Mouse (Mus musculus) megakaryocyte, embryonic 14.5 days (primary cell): Measurements from ENCODE around the gene Ccdc34. TPM values are rescaled to one million over a fixed set of nuclear protein-coding genes. Genes with fewer than 3 reads are reported as not detected.
A peak's percentile ranks its signal among the peaks of the same experiment; 100 is the strongest.

ENCODE experiments used
- H3K27me3 ChIP-seq: replicated peaks from 2 replicates; pipeline ENCODE3; 2012; ENCODE audit warnings: inconsistent platforms
- H3K36me3 ChIP-seq: replicated peaks from 2 replicates; pipeline ENCODE3; 2012; ENCODE audit warnings: low read length, inconsistent platforms, mixed read lengths
- H3K4me1 ChIP-seq: 2 replicates; pipeline ENCODE4 v1.6.1; 2012; ENCODE audit warnings: inconsistent platforms
- H3K4me3 ChIP-seq: replicated peaks from 2 replicates; pipeline ENCODE3; 2012; ENCODE audit warnings: moderate library complexity, mild to moderate bottlenecking, inconsistent platforms
- H3K9me3 ChIP-seq: 2 replicates; pipeline ENCODE4 v1.6.1; 2012; ENCODE audit warnings: inconsistent platforms
- FLI1 ChIP-seq: IDR thresholded peaks from 2 replicates; pipeline ENCODE4 v1.6.1; 2012; ENCODE audit warnings: low read length, inconsistent platforms, mixed read lengths
- GATA1 ChIP-seq: IDR thresholded peaks from 3 replicates; pipeline ENCODE4 v1.6.1; 2012; ENCODE audit warnings: mixed read lengths, low read length, inconsistent platforms, borderline replicate concordance
- polyA plus RNA-seq: library from polyadenylated mRNA; stranded (reverse); fragments of >175 nt; gene quantifications from 2 replicates; pipeline ENCODE4 v1.2.3, GENCODE M21; 2012; ENCODE audit warnings: low replicate concordance; ENCODE audit not compliant: insufficient read depth

The Ccdc34 gene
- polyA plus RNA-seq, 1 experiment = 13.8 TPM

DNA sequence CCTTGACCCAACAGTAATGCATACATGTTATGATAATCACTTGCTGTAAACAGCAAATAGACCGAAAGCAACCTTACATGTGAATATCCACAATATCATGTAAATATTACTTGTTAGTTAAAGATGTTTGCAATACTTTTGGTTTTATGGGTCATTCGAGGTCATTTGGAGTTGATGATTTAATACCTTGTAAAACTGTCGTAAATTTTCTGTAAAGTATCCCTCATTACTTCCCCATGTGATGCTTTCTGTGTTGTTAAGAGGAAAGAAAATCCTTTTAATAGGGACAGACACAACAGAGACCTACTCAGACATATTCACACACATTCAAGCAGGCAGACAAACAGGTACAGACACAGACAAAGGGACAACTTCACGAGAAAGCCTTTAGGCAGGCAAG, 150.1 kb downstream of the Ccdc34 start:
- no peak for TF ChIP-seq GATA1
- TF ChIP-seq FLI1 = no peak
- Histone ChIP-seq H3K9me3 (peaks cover 2% of the 10 kb centered on the region; the same call in 1 of the 2 replicates), H3K4me3 (no peak overlapping the region), H3K27me3 (no peaks in the 10 kb centered on the region), H3K4me1 (no peaks in the 10 kb centered on the region), H3K36me3 (no peaks in the 10 kb centered on the region)

DNA sequence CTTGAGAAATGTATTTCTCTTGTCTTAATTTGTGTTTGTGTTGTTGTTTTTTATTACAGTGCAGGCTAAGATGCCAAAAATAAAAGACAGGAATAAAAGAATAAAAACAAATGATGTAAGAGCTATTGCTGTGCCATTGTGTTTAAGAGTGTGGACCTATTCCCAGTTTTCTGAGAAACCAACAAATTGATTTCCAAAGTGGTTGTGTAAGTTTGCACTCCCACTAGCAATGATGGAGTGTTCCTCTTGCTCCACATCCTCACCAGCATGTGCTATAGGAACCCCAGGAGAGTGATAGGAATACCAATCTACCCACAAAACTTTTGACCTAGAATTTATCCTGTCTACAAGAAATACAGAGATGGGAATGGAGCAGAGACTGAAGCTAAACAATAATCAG, 150.7 kb downstream of the Ccdc34 start:
- H3K36me3 ChIP-seq = no peaks in the 10 kb centered on the region
- H3K4me3 ChIP-seq = no peak overlapping the region
- H3K27me3 ChIP-seq = no peaks in the 10 kb centered on the region
- TF ChIP-seq FLI1 = no peak
- no peak for TF ChIP-seq GATA1
- peaks cover 2% of the 10 kb centered on the region; the same call in 1 of the 2 replicates for H3K9me3 ChIP-seq
- no peaks in the 10 kb centered on the region for H3K4me1 ChIP-seq

DNA sequence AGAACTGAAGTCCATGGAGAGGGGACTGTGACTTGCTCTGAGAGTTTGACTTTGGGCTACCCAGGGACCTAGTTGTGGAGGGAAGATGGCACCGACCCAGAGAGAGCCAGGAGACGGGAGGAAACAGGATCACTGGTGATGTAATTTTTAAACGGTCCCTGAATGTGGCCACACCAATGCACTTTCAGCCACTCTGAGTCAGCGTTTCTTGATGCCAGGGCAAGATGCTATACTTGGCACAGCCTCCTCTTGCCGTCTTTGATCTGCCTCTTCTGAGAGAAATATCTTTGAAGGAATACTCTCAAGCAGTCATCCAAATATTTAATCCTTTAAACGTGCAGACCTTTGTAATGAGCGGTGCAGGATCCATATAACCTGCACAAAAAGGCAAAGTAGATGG, 154.8 kb downstream of the Ccdc34 start:
- Histone ChIP-seq H3K4me3 (no peak overlapping the region), H3K4me1 (peaks cover 1% of the 10 kb centered on the region)

DNA sequence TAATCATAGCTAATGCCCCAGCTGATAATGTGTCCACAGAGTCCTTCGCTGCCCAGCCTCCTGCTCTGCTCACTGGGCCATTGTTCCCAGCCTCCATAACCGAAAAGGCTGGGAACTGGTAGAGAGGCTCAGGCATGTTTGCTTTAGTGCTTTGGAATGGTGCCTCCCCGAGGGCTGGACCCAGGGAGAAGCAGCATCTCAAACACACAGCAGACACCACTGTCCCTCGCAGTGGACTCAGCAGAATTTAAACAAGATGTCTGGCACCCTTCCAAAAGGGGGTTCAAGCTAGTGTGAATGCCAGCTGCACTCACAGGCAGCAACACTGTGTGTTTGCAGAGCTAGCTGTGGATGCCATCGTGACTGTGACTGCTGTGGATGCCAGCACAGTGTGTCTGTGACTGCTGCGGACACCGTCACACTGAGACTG, 156.2 kb downstream of the Ccdc34 start:
- H3K4me1 ChIP-seq = peaks cover 3% of the 10 kb centered on the region
- no peak for TF ChIP-seq FLI1
- no peak for TF ChIP-seq GATA1
- peak overlapping the region; percentile 82 for H3K4me3 ChIP-seq
- no peaks in the 10 kb centered on the region for H3K36me3 ChIP-seq
- H3K27me3 ChIP-seq = no peaks in the 10 kb centered on the region
- peaks cover 25% of the 10 kb centered on the region for H3K9me3 ChIP-seq

More for the DNA sequence above, 154.8 kb downstream of the Ccdc34 start:
- TF ChIP-seq GATA1 = no peak
- no peak for TF ChIP-seq FLI1
- Histone ChIP-seq H3K36me3 (no peaks in the 10 kb centered on the region), H3K9me3 (peaks cover 19% of the 10 kb centered on the region), H3K27me3 (no peaks in the 10 kb centered on the region)

DNA sequence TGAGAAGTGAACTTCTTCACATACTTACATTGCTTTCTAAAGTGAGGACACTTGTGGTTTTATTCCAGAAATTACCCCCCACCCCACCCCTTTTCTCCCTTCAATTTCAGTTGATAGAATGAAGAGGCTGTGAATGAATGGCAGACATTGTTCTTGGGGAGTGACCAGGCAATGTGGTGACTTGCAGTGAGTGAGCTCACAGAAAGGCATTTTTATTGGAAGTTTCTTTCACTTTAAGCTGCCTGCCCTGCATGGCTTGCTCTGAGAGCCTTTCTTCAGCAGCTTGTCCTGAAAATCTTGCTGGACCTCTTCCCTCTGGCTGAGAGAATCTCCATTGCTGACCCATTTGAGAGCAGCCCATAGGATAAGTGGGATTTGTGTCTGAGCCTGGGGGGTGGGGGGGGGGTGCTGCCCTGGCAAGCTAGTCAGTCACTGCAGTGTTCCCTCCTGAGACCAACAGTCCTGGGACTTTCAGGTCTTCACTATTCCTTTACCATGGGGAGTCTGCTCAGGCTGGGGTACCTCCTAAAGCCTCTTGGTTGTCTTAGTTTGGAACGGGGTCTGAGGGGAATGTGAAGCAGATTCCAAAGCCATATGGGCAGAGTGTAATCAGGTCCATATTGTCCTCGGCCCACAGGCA, 159.3 kb downstream of the Ccdc34 start:
- Histone ChIP-seq H3K9me3 (peaks cover 35% of the 10 kb centered on the region), H3K27me3 (no peaks in the 10 kb centered on the region), H3K4me1 (peaks cover 3% of the 10 kb centered on the region), H3K36me3 (no peaks in the 10 kb centered on the region), H3K4me3 (no peak overlapping the region)
- TF ChIP-seq FLI1 (no peak), GATA1 (no peak)

DNA sequence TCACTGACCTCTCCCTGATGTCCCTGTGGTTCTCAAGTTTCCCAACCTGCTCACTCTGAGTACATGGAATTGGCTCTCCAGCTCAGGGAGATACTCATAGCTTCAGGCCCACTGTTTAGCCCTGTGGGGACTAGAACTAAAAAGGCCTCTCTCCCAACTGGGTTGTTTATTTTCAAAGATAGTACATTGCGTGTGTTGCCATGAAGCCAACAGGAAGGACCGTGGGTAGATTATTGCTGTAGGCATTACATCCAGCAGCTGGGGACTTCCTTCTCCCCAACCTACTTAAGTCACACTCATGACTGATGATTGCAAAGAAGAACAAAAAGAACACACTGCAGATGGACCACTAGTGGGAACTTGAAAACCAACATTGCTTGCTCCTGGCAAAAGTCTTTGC, 159.8 kb downstream of the Ccdc34 start:
- peaks cover 3% of the 10 kb centered on the region for H3K4me1 ChIP-seq
- H3K9me3 ChIP-seq = peaks cover 35% of the 10 kb centered on the region
- no peaks in the 10 kb centered on the region for H3K27me3 ChIP-seq
- no peak overlapping the region for H3K4me3 ChIP-seq
- no peaks in the 10 kb centered on the region for H3K36me3 ChIP-seq
- TF ChIP-seq GATA1 = no peak
- TF ChIP-seq FLI1 = no peak

DNA sequence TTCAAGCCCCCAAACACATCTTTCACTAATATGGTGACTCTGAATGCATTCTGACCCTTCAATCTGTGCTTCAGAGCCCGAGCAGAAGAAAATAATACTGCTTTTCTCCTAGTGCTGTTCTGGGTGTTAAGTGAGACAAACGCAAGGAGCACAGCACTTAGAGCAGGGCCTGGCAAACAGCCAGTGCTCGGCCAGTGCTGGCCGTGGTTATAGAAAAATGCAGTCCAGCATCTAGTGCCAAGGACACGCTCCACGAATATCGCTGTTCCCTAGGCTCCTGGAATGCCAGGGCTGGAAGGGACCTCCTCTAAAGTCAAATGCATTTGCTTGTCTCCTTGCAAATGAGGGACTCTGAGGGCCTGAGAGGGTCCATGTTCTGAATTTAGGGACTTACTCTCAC, 160.3 kb downstream of the Ccdc34 start:
- Histone ChIP-seq H3K4me1 (peaks cover 3% of the 10 kb centered on the region), H3K4me3 (no peak overlapping the region)
- TF ChIP-seq FLI1 (no peak), GATA1 (no peak)

DNA sequence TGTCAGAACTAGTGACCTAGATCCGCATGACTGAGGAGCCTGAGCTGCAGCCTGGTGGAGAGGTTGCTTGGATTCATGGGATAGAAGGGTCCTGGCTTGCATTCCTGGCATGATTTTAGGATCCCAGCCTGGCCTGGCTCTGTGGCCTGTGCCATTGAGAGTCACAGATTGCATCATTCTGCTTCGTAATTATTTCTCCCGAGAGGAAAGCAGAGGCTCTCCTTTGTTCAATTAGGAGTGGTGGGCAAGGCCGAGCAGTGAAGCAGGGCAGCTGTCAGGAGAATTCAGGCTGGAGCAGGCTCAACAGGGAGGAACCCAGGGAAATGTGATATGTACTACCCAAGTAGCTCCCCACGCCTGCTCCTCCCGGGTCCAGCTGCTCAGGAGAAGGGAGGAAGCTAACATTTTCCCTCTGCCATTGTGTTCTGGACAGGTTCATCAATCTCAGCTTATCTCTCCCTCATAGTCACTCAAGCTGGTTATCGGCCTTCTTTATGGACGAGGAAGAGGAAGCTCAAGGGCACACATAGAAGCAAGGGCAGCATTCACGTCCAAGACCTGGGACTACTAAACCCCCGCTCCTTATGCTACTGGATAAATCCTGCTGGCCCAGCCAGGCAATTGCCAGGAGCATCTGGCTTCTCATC, 162.2 kb downstream of the Ccdc34 start:
- H3K9me3 ChIP-seq = peaks cover 22% of the 10 kb centered on the region; the same call in 1 of the 2 replicates
- H3K27me3 ChIP-seq = no peaks in the 10 kb centered on the region
- TF ChIP-seq GATA1 (no peak), FLI1 (no peak)
- H3K4me3 ChIP-seq = no peak overlapping the region
- peaks cover 3% of the 10 kb centered on the region for H3K4me1 ChIP-seq
- H3K36me3 ChIP-seq = no peaks in the 10 kb centered on the region

More for the DNA sequence above, 160.3 kb downstream of the Ccdc34 start:
- H3K36me3 ChIP-seq = no peaks in the 10 kb centered on the region
- no peaks in the 10 kb centered on the region for H3K27me3 ChIP-seq
- H3K9me3 ChIP-seq = peaks cover 33% of the 10 kb centered on the region

DNA sequence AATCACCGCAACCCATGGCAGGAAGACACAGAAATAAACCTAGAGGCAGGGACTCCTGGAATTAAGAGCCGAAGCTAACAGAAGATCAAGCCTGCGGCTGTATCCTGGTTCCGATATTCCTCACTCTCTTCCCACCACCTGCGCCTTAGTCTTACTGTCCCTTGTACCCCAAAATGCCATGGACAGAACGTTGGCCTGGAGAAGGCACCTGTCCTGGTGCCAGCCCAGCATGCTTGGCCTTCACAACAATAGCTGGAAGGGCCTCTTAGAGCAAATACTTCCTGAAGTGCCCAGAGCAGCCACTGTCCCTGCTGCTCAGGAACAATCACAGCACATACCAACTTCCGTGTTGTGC, 162.7 kb downstream of the Ccdc34 start:
- H3K36me3 ChIP-seq = no peaks in the 10 kb centered on the region
- H3K27me3 ChIP-seq = no peaks in the 10 kb centered on the region
- TF ChIP-seq FLI1 (no peak), GATA1 (no peak)
- peaks cover 19% of the 10 kb centered on the region; the same call in 1 of the 2 replicates for H3K9me3 ChIP-seq
- peaks cover 3% of the 10 kb centered on the region; the same call in 1 of the 2 replicates for H3K4me1 ChIP-seq
- H3K4me3 ChIP-seq = no peak overlapping the region

DNA sequence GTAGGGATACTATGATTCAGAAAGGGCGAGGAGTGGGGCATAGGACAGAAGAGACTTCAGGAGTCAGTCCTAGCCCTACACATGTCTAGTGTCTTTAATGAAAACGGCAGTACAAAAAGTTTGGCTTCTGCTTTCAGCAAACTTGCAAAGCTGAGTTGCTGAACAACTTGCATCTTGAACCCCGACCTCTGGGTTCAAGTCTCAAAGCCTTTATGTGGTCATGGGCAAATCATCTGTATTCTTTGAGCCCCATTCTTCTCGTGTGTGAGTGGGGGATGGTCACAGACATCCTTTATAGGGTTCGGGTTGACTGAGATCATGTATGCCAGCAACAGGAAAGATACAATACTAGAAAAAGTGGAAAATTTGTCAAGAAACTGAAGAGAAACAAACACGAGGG, 164.0 kb downstream of the Ccdc34 start:
- peaks cover 16% of the 10 kb centered on the region; the same call in 1 of the 2 replicates for H3K9me3 ChIP-seq
- no peak overlapping the region for H3K4me3 ChIP-seq
- no peaks in the 10 kb centered on the region for H3K27me3 ChIP-seq
- peaks cover 3% of the 10 kb centered on the region; the same call in 1 of the 2 replicates for H3K4me1 ChIP-seq
- TF ChIP-seq GATA1 (no peak), FLI1 (no peak)
- H3K36me3 ChIP-seq = no peaks in the 10 kb centered on the region

DNA sequence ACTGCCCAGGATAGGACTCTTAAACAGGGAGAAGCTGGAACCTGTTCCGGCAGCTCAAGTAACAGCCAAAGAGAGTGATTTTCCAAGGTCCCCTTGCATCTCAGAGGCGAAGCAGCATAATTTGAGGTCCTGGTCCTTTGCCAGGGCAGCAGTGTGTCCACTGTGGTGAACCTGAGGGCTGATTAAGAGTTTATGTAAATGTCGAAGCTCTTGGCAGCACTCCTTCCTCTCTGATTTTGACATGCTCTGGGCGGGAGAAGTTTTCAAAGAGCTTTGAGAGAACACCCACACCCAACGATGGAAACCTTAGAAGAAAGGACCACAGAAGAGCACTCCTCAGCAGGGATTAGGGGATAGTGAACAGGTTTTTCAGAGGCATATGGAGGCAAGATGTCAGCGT, 164.6 kb downstream of the Ccdc34 start:
- Histone ChIP-seq H3K9me3 (peaks cover 16% of the 10 kb centered on the region; the same call in 1 of the 2 replicates), H3K36me3 (no peaks in the 10 kb centered on the region)
- TF ChIP-seq FLI1 = no peak
- no peak for TF ChIP-seq GATA1

More for the DNA sequence above, 164.6 kb downstream of the Ccdc34 start:
- H3K27me3 ChIP-seq = no peaks in the 10 kb centered on the region
- H3K4me3 ChIP-seq = no peak overlapping the region
- peaks cover 3% of the 10 kb centered on the region; the same call in 1 of the 2 replicates for H3K4me1 ChIP-seq
